Mouse (Mus musculus) stomach, embryonic 14.5 days (tissue): ENCODE data around the gene Cdkal1. TPM values are rescaled to one million over a fixed set of nuclear protein-coding genes. Genes with fewer than 3 reads are reported as not detected.
A peak's percentile ranks its signal among the peaks of the same experiment; 100 is the strongest.

ENCODE experiments used
- ATAC-seq: fragments of 200-750 bp; cut with Nextera tagmentation; 2 replicates; pipeline ENCODE4 v1.8.0; 2017; ENCODE audit warnings: low read depth, moderate TSS enrichment; ENCODE audit not compliant: insufficient number of reproducible peaks, insufficient read depth, low FRiP score
- H3K27ac ChIP-seq: fragments of 300-500 bp; sonication (generic); 2 replicates; pipeline ENCODE4 v1.5.1; 2014; ENCODE audit warnings: mild to moderate bottlenecking, low read length, moderate library complexity, mixed read lengths
- H3K27me3 ChIP-seq: fragments of 300-500 bp; sonication (generic); 2 replicates; pipeline ENCODE4 v1.6.1; 2014; ENCODE audit warnings: low read length, control low read depth, mixed read lengths; ENCODE audit not compliant: control insufficient read depth, insufficient read depth
- H3K36me3 ChIP-seq: fragments of 300-500 bp; sonication (generic); 2 replicates; pipeline ENCODE4 v1.6.1; 2014; ENCODE audit warnings: mild to moderate bottlenecking, control low read depth, low read length, moderate library complexity, mixed read lengths; ENCODE audit not compliant: control insufficient read depth, insufficient read depth
- H3K4me1 ChIP-seq: fragments of 300-500 bp; sonication (generic); 2 replicates; pipeline ENCODE4 v1.6.1; 2014; ENCODE audit warnings: low read length, control low read depth, mixed read lengths; ENCODE audit not compliant: control insufficient read depth, insufficient read depth
- H3K4me2 ChIP-seq: fragments of 300-500 bp; sonication (generic); replicated peaks from 2 replicates; pipeline ENCODE4 v1.6.1; 2014; ENCODE audit warnings: low read depth, low read length, control low read depth
- H3K4me3 ChIP-seq: fragments of 300-500 bp; sonication (generic); 2 replicates; pipeline ENCODE4 v1.5.1; 2014; ENCODE audit warnings: low read depth, low read length, control low read depth
- H3K9ac ChIP-seq: fragments of 300-500 bp; sonication (generic); replicated peaks from 2 replicates; pipeline ENCODE4 v1.6.1; 2014; ENCODE audit warnings: low read depth, mild to moderate bottlenecking, control low read depth, low read length, moderate library complexity, mixed read lengths
- H3K9me3 ChIP-seq: fragments of 300-500 bp; sonication (generic); 2 replicates; pipeline ENCODE4 v1.6.1; 2016; ENCODE audit warnings: low read depth, low read length, control low read depth; ENCODE audit not compliant: control insufficient read depth
- whole genome bisulfite sequencing: fragments of 180-500 bp; shearing (Covaris S2); extraction: QIAGEN DNeasy Blood & Tissue Kit; methylation state at CpG from one replicate; pipeline ENCODE4 v1.1.7; 2014; 5-methylcytosine and 5-hydroxymethylcytosine counted together
- polyA plus RNA-seq: library from polyadenylated mRNA; unstranded; fragments of >200 nt; fragmentation: Nextera tagmentation; extraction: Ambion mirVana; gene quantifications from 2 replicates; pipeline ENCODE4 v1.2.1, GENCODE M21; 2014

Gene Cdkal1
- polyA plus RNA-seq, 1 experiment from 2014 or later: 44.8 TPM

- Histone ChIP-seq H3K9ac (no peak overlapping the region), H3K27me3 (no peaks in the 10 kb centered on the region), H3K4me1 (peaks cover 14% of the 10 kb centered on the region; the same call in 1 of the 2 replicates), H3K4me2 (no peak overlapping the region), H3K27ac (no peak overlapping the region), H3K36me3 (no peaks in the 10 kb centered on the region), H3K9me3 (no peaks in the 10 kb centered on the region), H3K4me3 (no peak overlapping the region)
- ATAC-seq: no peak
- WGBS: 58% methylated on average over 1 of the region's 1 CpGs
Observed at GRCm38 (mm10) chr13:29623636-29624239, 231.7 kb downstream of the Cdkal1 start.

DNA sequence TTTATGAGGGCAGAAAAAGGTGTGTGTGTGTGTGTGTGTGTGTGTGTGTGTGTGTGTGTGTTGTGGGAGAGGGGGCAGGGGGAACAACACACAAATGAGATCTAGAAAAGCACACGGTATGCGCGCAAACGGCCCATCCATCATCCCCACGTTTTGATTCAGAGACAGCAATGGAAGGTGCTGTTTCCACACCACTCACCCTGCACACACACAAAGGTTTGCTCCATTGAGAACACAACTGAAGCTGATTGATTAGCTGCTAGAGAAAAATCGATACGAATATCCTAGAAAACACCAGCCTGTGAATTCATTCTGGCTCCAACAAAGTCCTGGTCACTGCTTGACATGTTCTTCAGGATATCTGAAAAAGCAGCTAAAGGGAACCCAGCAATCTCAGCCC lies 233.6 kb downstream of the Cdkal1 start:
- 36% methylated on average over 7 of the region's 7 CpGs for WGBS
- H3K4me2 ChIP-seq: no peak overlapping the region

GRCm38 (mm10) chr13:29621363-29621762 lies 234.1 kb downstream of the Cdkal1 start:
- no peak for ATAC-seq
- 60% methylated on average over 1 of the region's 1 CpGs for WGBS

More for the DNA sequence above, 233.6 kb downstream of the Cdkal1 start:
- H3K4me1 ChIP-seq: peaks cover 12% of the 10 kb centered on the region; the same call in 1 of the 2 replicates
- no peak overlapping the region for H3K9ac ChIP-seq
- H3K27ac ChIP-seq: no peak overlapping the region
- no peaks in the 10 kb centered on the region for H3K27me3 ChIP-seq
- H3K36me3 ChIP-seq: no peaks in the 10 kb centered on the region
- no peak overlapping the region for H3K4me3 ChIP-seq
- ATAC-seq: no peak
- no peaks in the 10 kb centered on the region for H3K9me3 ChIP-seq

DNA sequence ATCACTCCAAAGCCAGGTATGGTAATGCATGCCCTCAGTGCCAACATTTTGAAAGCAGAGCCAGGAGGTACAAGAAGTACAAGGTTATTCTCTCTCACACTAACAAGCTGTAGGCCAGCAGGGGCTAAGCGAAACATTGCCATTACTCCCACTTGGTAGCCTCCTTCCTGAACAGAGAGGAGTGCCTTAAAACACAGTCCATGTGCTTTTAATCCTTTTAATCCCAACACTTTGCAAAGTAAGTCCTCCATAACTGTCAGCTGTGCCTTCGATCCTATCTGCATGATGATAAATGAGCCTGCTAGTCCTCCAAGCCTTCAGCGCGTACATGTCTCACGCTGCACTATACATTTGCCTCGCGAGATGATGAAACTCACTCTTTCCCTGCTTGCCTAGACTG lies 234.6 kb downstream of the Cdkal1 start:
- no peak for ATAC-seq
- 34% methylated on average over 7 of the region's 7 CpGs for WGBS
- no peaks in the 10 kb centered on the region for H3K27me3 ChIP-seq
- peaks cover 12% of the 10 kb centered on the region; the same call in 1 of the 2 replicates for H3K4me1 ChIP-seq
- H3K36me3 ChIP-seq: no peaks in the 10 kb centered on the region
- no peak overlapping the region for H3K9ac ChIP-seq
- no peak overlapping the region for H3K4me3 ChIP-seq
- no peaks in the 10 kb centered on the region for H3K9me3 ChIP-seq
- no peak overlapping the region; the same call in 1 of the 2 replicates for H3K27ac ChIP-seq
- no peak overlapping the region for H3K4me2 ChIP-seq

More at GRCm38 (mm10) chr13:29621363-29621762, 234.1 kb downstream of the Cdkal1 start:
- Histone ChIP-seq H3K9ac (no peak overlapping the region), H3K27ac (no peak overlapping the region), H3K36me3 (no peaks in the 10 kb centered on the region), H3K4me3 (no peak overlapping the region), H3K4me1 (peaks cover 12% of the 10 kb centered on the region; the same call in 1 of the 2 replicates), H3K9me3 (no peaks in the 10 kb centered on the region), H3K4me2 (no peak overlapping the region), H3K27me3 (no peaks in the 10 kb centered on the region)

GRCm38 (mm10) chr13:29616654-29617171 lies 238.8 kb downstream of the Cdkal1 start:
- Histone ChIP-seq H3K4me3 (no peak overlapping the region), H3K9me3 (no peaks in the 10 kb centered on the region), H3K27ac (no peak overlapping the region), H3K9ac (no peak overlapping the region), H3K4me1 (peaks cover 8% of the 10 kb centered on the region; the same call in 1 of the 2 replicates), H3K27me3 (no peaks in the 10 kb centered on the region), H3K36me3 (no peaks in the 10 kb centered on the region), H3K4me2 (no peak overlapping the region)
- whole genome bisulfite sequencing: 71% methylated on average over 3 of the region's 3 CpGs
- no peak for ATAC-seq

- Histone ChIP-seq H3K9me3 (no peaks in the 10 kb centered on the region), H3K27ac (no peak overlapping the region), H3K4me2 (no peak overlapping the region), H3K4me3 (no peak overlapping the region), H3K27me3 (no peaks in the 10 kb centered on the region), H3K9ac (no peak overlapping the region), H3K4me1 (peaks cover 7% of the 10 kb centered on the region; the same call in 1 of the 2 replicates), H3K36me3 (no peaks in the 10 kb centered on the region)
- no peak for ATAC-seq
- 78% methylated on average over 3 of the region's 3 CpGs for WGBS
Observed at GRCm38 (mm10) chr13:29615987-29616386, 239.5 kb downstream of the Cdkal1 start.

DNA sequence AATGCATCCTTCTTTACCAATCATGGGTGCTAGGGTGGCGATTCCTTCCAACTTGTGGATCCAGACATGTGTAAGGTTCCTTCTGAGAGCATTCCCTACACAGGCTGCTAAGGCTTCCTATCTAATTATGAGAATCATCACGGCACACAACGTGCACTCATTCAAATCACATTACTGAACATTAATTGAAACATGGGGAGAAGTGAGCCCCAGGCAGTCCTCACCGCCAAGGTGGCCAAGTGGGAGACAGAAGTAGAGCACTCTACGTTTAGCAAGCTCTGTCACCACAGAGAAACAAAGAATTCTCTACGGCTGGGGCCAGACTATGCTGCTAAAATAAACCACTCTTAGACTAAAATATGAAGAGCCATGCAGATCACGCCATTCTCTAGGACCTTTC lies 240.4 kb downstream of the Cdkal1 start:
- no peak overlapping the region for H3K4me3 ChIP-seq

GRCm38 (mm10) chr13:29610051-29610931 lies 245.2 kb downstream of the Cdkal1 start:
- Histone ChIP-seq H3K27me3 (no peaks in the 10 kb centered on the region), H3K9me3 (no peaks in the 10 kb centered on the region), H3K4me3 (no peak overlapping the region), H3K9ac (no peak overlapping the region), H3K36me3 (no peaks in the 10 kb centered on the region), H3K4me1 (no peaks in the 10 kb centered on the region; the same call in 1 of the 2 replicates), H3K27ac (peak overlapping the region; percentile 44; the same call in 1 of the 2 replicates), H3K4me2 (no peak overlapping the region)
- WGBS: 43% methylated on average over 13 of the region's 13 CpGs
- ATAC-seq: peak; percentile 28; the same call in 1 of the 2 replicates

More for the DNA sequence above, 240.4 kb downstream of the Cdkal1 start:
- no peak overlapping the region for H3K9ac ChIP-seq
- H3K27ac ChIP-seq: no peak overlapping the region
- peaks cover 2% of the 10 kb centered on the region; the same call in 1 of the 2 replicates for H3K4me1 ChIP-seq
- ATAC-seq: no peak
- no peaks in the 10 kb centered on the region for H3K9me3 ChIP-seq
- 80% methylated on average over 7 of the region's 7 CpGs for WGBS
- no peak overlapping the region for H3K4me2 ChIP-seq
- H3K36me3 ChIP-seq: no peaks in the 10 kb centered on the region
- no peaks in the 10 kb centered on the region for H3K27me3 ChIP-seq
